Mouse (Mus musculus): ENCODE data around the gene Mpc1.
"Not testable (repeated sequence)": the region's sequence is repeated elsewhere in the genome, so short reads cannot be mapped to it uniquely, and the experiment has no call there.

Mpc1 gene

DNA sequence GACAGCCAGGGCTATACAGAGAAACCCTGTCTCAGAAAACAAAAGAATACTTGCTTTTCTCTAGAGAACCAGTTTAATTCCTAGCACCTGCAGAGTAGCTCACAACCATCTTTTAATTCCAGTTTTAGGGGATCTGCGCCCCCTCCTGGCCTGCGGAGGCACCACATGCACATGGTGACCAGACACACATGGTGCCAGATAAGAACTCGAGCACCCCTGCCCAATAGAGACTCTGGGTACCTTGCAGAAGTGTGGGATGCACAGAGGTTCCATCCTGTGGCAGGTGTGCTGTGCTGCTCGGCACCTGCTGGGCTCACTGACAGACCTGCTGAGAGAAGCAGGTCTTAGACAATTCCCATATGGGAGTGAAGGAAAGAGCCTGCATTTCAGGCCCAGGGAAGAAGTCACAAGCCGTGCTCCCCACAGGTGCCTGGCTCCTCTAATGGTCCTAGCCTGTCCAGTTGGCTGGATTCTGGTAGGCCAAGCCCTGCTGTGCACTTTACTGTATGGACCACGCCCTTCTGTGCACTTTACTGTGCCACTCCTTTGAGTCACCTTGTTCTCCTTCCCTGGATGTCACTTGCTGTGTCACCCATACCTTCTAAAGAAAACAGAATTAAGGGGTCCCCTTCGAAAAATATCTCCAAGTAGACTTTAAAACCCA, 45.9 kb downstream of the Mpc1 start:
- DNase-seq (ENCODE audit: low read depth, low spot score) = no peak

DNA sequence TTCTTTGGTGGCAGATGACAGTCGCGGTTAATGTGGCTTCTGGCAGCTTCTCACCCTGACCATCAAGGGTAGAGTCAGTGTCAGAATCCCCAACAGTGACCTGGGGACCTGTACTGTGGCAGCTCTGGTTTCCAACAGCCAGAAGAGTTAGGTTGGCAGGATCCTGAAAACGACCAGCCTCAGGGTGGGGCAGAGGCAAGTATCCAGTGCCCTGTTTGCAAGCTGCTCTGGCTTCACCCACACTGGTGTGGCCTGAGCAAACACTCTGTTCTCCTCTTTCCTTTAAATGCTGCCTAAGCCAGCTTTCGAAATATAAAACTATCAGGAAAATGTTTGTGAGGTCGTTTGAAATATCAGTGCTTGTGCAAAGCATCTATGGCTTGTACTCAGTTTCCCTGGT, 47.9 kb downstream of the Mpc1 start:
- no peak for DNase-seq (ENCODE audit: low read depth, low spot score)

DNA sequence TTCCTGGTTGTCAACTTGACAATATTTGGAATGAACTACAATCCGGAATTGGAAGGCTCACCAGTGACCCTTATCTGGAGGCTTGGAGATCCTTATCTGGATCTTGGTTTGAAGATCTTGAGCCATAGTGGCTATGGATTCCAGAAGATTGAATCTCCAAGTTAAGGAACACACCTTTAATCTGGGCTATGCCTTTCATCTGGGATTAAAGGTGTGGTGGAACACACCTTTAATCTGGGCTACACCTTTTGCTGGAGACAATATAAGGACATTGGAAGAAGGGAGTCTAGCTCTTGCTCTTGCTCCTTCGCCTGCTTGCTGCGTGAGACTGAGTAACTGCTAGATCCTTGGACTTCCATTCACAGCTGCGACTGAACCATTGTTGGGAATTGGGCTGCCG, 54.5 kb downstream of the Mpc1 start, which contains the start of gene Prr18:
Gene Prr18, plus strand, starts transcription at position 301 of the 400 bp plus-strand sequence.
- not testable (repeated sequence) for DNase-seq (ENCODE audit: low read depth, low spot score)

DNA sequence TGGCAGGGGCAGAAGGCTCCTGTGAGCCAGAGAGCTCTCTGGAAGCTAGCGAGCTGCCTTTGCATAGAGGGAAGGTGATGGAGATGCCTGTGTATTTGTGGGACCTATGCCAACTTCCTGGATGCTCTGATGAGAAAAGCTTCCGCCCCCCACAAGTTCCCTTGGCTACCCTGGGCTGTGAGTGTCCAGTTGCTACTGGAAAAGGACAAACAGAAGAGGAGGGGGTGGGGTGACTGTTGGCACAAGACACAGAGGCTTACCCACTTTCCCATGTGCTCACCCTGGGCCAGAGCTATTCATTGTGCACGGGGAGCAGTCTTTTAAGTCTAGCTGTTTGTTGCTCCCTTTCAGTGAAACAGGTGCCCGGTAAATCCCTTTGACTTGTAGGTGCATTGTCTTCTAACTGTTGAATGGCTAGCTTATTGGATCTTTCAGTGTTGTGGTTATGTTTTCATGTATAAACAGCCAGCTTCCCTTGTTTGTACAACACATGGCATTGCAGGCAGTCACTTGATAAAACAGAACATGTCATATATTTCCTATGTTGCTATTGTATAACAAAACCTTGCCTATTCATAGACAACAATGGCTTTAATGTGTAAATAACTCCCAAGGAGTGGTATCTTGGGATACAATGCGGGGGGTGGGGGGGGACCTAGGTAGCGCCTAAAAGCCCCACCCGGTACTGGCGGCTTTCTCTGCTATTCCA, 57.1 kb downstream of the Mpc1 start:
- no peak for DNase-seq (ENCODE audit: low read depth, low spot score)

DNA sequence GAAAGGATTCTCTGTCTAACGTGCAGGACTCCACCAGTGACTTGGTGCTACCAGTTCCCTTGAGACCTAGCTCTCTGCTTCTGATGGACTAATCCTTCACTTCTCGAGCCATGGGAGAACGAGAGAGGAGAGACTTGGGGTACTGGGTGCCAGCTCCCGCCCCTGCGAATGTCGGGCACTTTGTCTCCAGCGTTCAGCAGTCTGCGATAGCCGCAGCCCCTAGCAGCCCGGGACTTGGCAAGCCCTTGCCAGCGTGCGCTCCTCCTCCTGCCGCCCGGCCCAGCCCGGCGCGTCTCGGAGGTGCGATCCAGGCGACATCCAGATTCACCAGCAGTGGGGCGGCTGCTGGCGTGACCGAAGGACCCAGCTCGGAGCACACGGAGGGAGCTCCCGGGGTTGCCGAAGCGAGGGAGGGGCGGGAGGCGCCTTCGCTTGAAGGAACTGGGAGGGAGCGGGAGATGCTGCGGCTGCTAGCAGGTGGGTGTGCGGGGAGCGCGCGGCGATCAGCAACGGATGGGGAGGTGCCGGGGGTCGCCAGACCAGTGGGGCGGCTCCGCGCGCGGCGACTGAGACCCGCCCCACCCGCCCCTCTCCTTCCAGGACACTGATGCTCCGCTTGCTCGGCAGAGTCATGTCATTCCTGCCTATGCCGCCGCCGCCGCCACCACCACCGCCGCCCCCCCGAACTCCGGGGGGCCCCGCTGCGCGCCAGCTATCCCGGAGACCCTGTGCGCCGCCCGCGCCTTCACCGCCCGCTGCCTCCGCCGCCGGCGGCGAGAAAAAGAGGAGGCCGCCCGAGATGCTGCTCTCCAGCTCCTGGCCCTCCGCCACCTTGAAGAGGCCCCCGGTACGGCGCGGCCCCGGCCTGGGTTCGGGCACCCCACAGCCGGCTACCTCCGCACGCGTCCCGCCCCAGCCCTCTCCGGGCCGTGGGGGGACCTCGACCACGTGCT, 58.0 kb downstream of the Mpc1 start:
- no peak for DNase-seq (ENCODE audit: low read depth, low spot score)

DNA sequence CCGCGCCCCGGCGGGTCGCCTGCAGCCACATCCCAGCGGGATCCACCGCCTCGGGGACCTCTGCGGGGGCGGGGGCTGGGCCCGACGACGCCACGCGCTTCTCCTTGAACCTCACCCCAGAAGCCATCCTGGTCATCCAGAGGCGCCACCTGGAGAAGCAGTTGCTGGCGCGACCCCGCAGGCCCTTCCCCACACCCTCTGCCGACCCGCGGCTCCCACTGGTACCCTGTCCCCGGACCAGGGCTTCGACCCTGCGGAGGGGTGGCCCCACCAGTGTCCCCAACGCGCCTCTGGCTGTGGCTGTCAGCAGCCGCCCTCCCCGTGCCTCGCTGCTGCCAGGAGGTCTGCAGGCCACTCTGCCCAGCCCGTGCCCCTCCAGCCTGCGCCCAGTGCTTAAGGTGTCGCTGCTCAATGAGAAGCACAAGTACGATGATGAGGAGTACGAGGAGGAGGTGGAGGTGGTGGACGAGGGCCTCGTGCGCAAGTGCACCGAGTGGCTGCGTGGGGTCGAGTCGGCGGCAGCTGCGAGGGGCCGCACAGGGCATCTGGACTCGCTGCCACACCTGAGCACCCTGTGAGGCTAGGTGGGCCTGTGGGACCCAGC, 58.8 kb downstream of the Mpc1 start:
- DNase-seq (ENCODE audit: low read depth, low spot score) = no peak

DNA sequence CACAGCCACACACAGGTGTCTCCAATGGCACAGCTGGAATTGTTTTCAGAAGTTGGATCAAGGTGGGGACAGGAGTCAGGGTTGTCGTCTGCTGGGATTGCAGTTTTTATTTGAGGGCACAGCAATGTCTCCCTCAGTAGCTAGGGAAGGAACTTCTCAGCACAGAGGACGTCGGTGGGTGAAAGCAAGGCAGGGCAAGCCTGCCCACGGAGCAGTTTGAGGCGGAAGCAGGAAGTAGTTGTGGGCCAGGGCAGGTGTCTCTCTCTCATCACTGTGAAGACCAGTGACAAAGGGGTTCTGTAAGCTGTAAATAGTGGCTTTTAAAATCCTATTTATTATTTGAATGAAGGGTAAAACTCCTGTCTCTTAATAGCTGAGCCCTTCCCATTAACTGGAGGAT, 60.0 kb downstream of the Mpc1 start:
- no peak for DNase-seq (ENCODE audit: low read depth, low spot score)

DNA sequence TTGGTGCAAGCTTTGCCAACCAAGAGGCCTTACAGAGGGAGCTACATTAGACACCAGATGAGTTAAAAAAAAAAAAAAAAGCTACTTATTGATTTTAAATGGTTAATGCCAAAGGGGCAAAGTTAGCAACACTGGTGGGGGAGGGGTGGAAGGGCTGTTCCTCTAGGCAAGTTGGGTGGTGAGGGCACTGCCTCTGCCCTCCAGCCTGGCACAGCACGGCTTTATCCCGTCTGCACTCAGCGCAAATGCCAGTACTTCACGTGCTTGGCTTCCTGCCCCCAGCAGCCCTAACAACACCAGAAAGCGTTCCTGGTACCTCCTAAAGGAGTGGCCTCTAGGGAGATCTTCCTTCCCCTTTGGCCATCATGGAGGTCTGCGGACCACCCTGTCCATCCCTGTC, 60.7 kb downstream of the Mpc1 start:
- no peak for DNase-seq (ENCODE audit: low read depth, low spot score)

All from retina, postnatal 7 days (tissue).